Mouse (Mus musculus): ENCODE measurements at regions not wholly inside any gene's neighbourhood (a gene's known extent, or its start where the extent isn't known, plus 50 kb on each side); places are given as distances from the start of the nearest gene placed in this dataset.
A peak's percentile ranks its signal among the peaks of the same experiment; 100 is the strongest.

- no peak for TF ChIP-seq CTCF (IDR thresholded peaks at IDR 0.05; ENCODE audit: low read depth)
- DNase-seq (peak; percentile 41), ATAC-seq (peak; percentile 66)
These were observed 1047.6 kb downstream of the Car8 start for GRCm38 (mm10) chr4:7191228-7191627.

GRCm38 (mm10) chr4:7175030-7175429 lies 1063.8 kb downstream of the Car8 start:
- no peak for TF ChIP-seq CTCF (IDR thresholded peaks at IDR 0.05; ENCODE audit: low read depth)
- DNase-seq (no peak), ATAC-seq (no peak)
- H3K36me3 ChIP-seq (ENCODE audit: insufficient read depth), result no peaks in the 10 kb centered on the region
- no peaks in the 10 kb centered on the region for H3K27me3 ChIP-seq (ENCODE audit: insufficient read depth, low read length)
- H3K4me2 ChIP-seq (ENCODE audit: low read depth), result no peak overlapping the region
- WGBS, result 72% methylated on average over 9 of the region's 9 CpGs
- no peak overlapping the region for H3K4me3 ChIP-seq (ENCODE audit: low read depth, low read length)
- no peaks in the 10 kb centered on the region for H3K4me1 ChIP-seq (ENCODE audit: insufficient read depth)
- no peak overlapping the region for H3K27ac ChIP-seq (ENCODE audit: low read depth, low read length)
- no peak overlapping the region for H3K9ac ChIP-seq
- H3K9me3 ChIP-seq (ENCODE audit: low read length), result no peaks in the 10 kb centered on the region

More at GRCm38 (mm10) chr4:7191228-7191627, 1047.6 kb downstream of the Car8 start:
- Histone ChIP-seq H3K4me3 (ENCODE audit: low read depth, low read length) (no peak overlapping the region), H3K36me3 (ENCODE audit: insufficient read depth) (no peaks in the 10 kb centered on the region), H3K27me3 (ENCODE audit: insufficient read depth, low read length) (no peaks in the 10 kb centered on the region), H3K27ac (ENCODE audit: low read depth, low read length) (peak overlapping the region; percentile 60), H3K4me2 (ENCODE audit: low read depth) (no peak overlapping the region), H3K9me3 (ENCODE audit: low read length) (no peaks in the 10 kb centered on the region), H3K9ac (no peak overlapping the region), H3K4me1 (ENCODE audit: insufficient read depth) (peaks cover 3% of the 10 kb centered on the region; the same call in 1 of the 2 replicates)
- WGBS, result 39% methylated on average over 3 of the region's 3 CpGs

GRCm38 (mm10) chr4:7172528-7173306 lies 1066.1 kb downstream of the Car8 start:
- Histone ChIP-seq H3K9ac (no peak overlapping the region), H3K36me3 (ENCODE audit: insufficient read depth) (no peaks in the 10 kb centered on the region), H3K27me3 (ENCODE audit: insufficient read depth, low read length) (no peaks in the 10 kb centered on the region), H3K27ac (ENCODE audit: low read depth, low read length) (no peak overlapping the region), H3K4me3 (ENCODE audit: low read depth, low read length) (no peak overlapping the region), H3K9me3 (ENCODE audit: low read length) (no peaks in the 10 kb centered on the region), H3K4me1 (ENCODE audit: insufficient read depth) (no peaks in the 10 kb centered on the region), H3K4me2 (ENCODE audit: low read depth) (no peak overlapping the region)
- WGBS, result 68% methylated on average over 7 of the region's 7 CpGs
- ATAC-seq (peak; percentile 38; the same call in 1 of the 2 replicates), DNase-seq (peak; percentile 73)
- no peak for TF ChIP-seq CTCF (IDR thresholded peaks at IDR 0.05; ENCODE audit: low read depth)

GRCm38 (mm10) chr4:7171637-7172417 lies 1067.0 kb downstream of the Car8 start:
- Histone ChIP-seq H3K9ac (no peak overlapping the region), H3K27ac (ENCODE audit: low read depth, low read length) (no peak overlapping the region), H3K27me3 (ENCODE audit: insufficient read depth, low read length) (no peaks in the 10 kb centered on the region), H3K4me2 (ENCODE audit: low read depth) (no peak overlapping the region), H3K36me3 (ENCODE audit: insufficient read depth) (no peaks in the 10 kb centered on the region), H3K4me1 (ENCODE audit: insufficient read depth) (no peaks in the 10 kb centered on the region), H3K4me3 (ENCODE audit: low read depth, low read length) (no peak overlapping the region), H3K9me3 (ENCODE audit: low read length) (no peaks in the 10 kb centered on the region)
- DNase-seq (no peak), ATAC-seq (no peak)
- 78% methylated on average over 4 of the region's 4 CpGs for WGBS
- TF ChIP-seq CTCF (IDR thresholded peaks at IDR 0.05; ENCODE audit: low read depth), result no peak

GRCm38 (mm10) chr4:7161411-7161810 lies 1077.4 kb downstream of the Car8 start:
- DNase-seq, result peak; percentile 13
- H3K9me3 ChIP-seq (ENCODE audit: low read length), result no peaks in the 10 kb centered on the region
- H3K36me3 ChIP-seq (ENCODE audit: insufficient read depth), result no peaks in the 10 kb centered on the region
- H3K4me1 ChIP-seq (ENCODE audit: insufficient read depth), result no peaks in the 10 kb centered on the region
- no peak overlapping the region for H3K4me3 ChIP-seq (ENCODE audit: low read depth, low read length)
- H3K27ac ChIP-seq (ENCODE audit: low read depth, low read length), result no peak overlapping the region
- H3K4me2 ChIP-seq (ENCODE audit: low read depth), result no peak overlapping the region
- 49% methylated on average over 4 of the region's 4 CpGs for whole genome bisulfite sequencing
- no peak overlapping the region for H3K9ac ChIP-seq
- no peak for TF ChIP-seq CTCF (IDR thresholded peaks at IDR 0.05; ENCODE audit: low read depth)
- peak; percentile 45 for ATAC-seq
- no peaks in the 10 kb centered on the region for H3K27me3 ChIP-seq (ENCODE audit: insufficient read depth, low read length)

GRCm38 (mm10) chr4:7157883-7158282 lies 1081.0 kb downstream of the Car8 start:
- H3K27ac ChIP-seq (ENCODE audit: low read depth, low read length), result no peak overlapping the region
- ATAC-seq (no peak), DNase-seq (no peak)
- H3K36me3 ChIP-seq (ENCODE audit: insufficient read depth), result no peaks in the 10 kb centered on the region
- H3K9ac ChIP-seq, result no peak overlapping the region
- TF ChIP-seq CTCF (IDR thresholded peaks at IDR 0.05; ENCODE audit: low read depth), result no peak
- H3K27me3 ChIP-seq (ENCODE audit: insufficient read depth, low read length), result no peaks in the 10 kb centered on the region
- 87% methylated on average over 3 of the region's 3 CpGs for WGBS
- H3K4me3 ChIP-seq (ENCODE audit: low read depth, low read length), result no peak overlapping the region
- H3K9me3 ChIP-seq (ENCODE audit: low read length), result no peaks in the 10 kb centered on the region
- no peak overlapping the region for H3K4me2 ChIP-seq (ENCODE audit: low read depth)
- H3K4me1 ChIP-seq (ENCODE audit: insufficient read depth), result no peaks in the 10 kb centered on the region

- Histone ChIP-seq H3K4me1 (ENCODE audit: insufficient read depth) (no peaks in the 10 kb centered on the region), H3K27ac (ENCODE audit: low read depth, low read length) (no peak overlapping the region), H3K4me2 (ENCODE audit: low read depth) (no peak overlapping the region), H3K36me3 (ENCODE audit: insufficient read depth) (no peaks in the 10 kb centered on the region), H3K4me3 (ENCODE audit: low read depth, low read length) (no peak overlapping the region), H3K27me3 (ENCODE audit: insufficient read depth, low read length) (no peaks in the 10 kb centered on the region), H3K9me3 (ENCODE audit: low read length) (no peaks in the 10 kb centered on the region), H3K9ac (no peak overlapping the region)
- DNase-seq (no peak), ATAC-seq (no peak)
- WGBS, result 49% methylated on average over 3 of the region's 3 CpGs
- TF ChIP-seq CTCF (IDR thresholded peaks at IDR 0.05; ENCODE audit: low read depth), result no peak
These were observed 1084.6 kb downstream of the Car8 start for GRCm38 (mm10) chr4:7154256-7154655.
